Mouse (Mus musculus) mammary gland, adult 2 months (tissue): Measurements from ENCODE around the gene Tnfrsf26. TPM values are rescaled to one million over a fixed set of nuclear protein-coding genes. Genes with fewer than 3 reads are reported as not detected.

Experiments
- polyA plus RNA-seq: library from polyadenylated mRNA; depleted of rRNA; stranded (reverse); fragments of >200 nt; gene quantifications from 2 replicates; pipeline ENCODE4 v1.2.3, GENCODE M21; 2012; ENCODE audit warnings: low replicate concordance; rRNA removed

Tnfrsf26 gene
- 1.9 and 3.2 TPM in 2 replicates for polyA plus RNA-seq

GRCm38 (mm10) chr7:143628540-143628939 is at the start of gene Tnfrsf26:
Tnfrsf26 (minus strand) TSS chr7:143628722.

GRCm38 (mm10) chr7:143649034-143649768 is 20.7 kb upstream of the Tnfrsf26 start, which contains the start of gene Tnfrsf22:
Tnfrsf22 (minus strand) TSS chr7:143649661.

GRCm38 (mm10) chr7:143599428-143600230 is 28.9 kb downstream of the Tnfrsf26 start, which contains the start of gene Cars:
Cars (minus strand) TSS chr7:143600090.

Other genes with a start within 250 kb of the Tnfrsf26 start
- gene Cdkn1c, start 167.7 kb downstream of the Tnfrsf26 start, polyA plus RNA-seq = 25.1 and 47.4 TPM in 2 replicates
- gene Slc22a18, start 155.0 kb downstream of the Tnfrsf26 start, polyA plus RNA-seq = 24.3 and 28.4 TPM in 2 replicates
- 1.0 and 3.1 TPM in 2 replicates for gene Phlda2, start 125.6 kb downstream of the Tnfrsf26 start, polyA plus RNA-seq
- gene Nap1l4, start 79.6 kb downstream of the Tnfrsf26 start, polyA plus RNA-seq = 53.5 and 86.4 TPM in 2 replicates
- 13.8 and 18.8 TPM in 2 replicates for gene Cars, start 28.6 kb downstream of the Tnfrsf26 start, polyA plus RNA-seq
- gene Tnfrsf22, start 20.9 kb upstream of the Tnfrsf26 start, polyA plus RNA-seq = 7.2 and 11.7 TPM in 2 replicates
- gene Tnfrsf23, start 57.1 kb upstream of the Tnfrsf26 start, polyA plus RNA-seq = 4.9 and 20.3 TPM in 2 replicates
- gene Osbpl5, start 128.3 kb upstream of the Tnfrsf26 start, polyA plus RNA-seq = 53.3 and 62.2 TPM in 2 replicates
- 8.0 and 20.9 TPM in 2 replicates for gene Mrgprg, start 138.3 kb upstream of the Tnfrsf26 start, polyA plus RNA-seq
- gene Mrgpre, start 155.8 kb upstream of the Tnfrsf26 start, polyA plus RNA-seq = 3.9 and 6.4 TPM in 2 replicates
- 12.9 and 14.7 TPM in 2 replicates for gene Nadsyn1, start 194.1 kb upstream of the Tnfrsf26 start, polyA plus RNA-seq
- 93.1 and 118 TPM in 2 replicates for gene Dhcr7, start 194.4 kb upstream of the Tnfrsf26 start, polyA plus RNA-seq
- gene Gm498, start 238.1 kb upstream of the Tnfrsf26 start, polyA plus RNA-seq = not detected in 2 replicates